Mouse (Mus musculus): ENCODE measurements around the gene Dtx4.

Gene Dtx4

DNA sequence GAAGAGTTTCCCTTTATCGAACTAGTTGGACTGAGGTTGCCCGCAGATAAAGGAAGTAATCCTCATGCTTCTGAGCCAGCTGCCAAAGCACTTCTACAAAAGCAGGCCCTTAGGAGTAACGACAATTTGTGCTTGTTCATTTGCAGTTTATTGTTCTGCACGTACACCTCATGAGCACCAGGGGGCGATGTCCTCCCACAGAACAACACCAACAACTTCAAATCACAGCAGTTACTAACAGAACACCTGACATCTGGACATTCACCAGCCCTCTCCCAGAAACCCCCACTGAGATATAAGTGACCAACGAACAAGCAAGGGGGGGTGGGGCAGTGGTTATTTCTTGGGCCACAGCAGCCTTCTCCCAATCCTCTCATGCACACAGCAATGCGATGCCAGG lies 35.0 kb downstream of the Dtx4 start:
- peak; percentile 51 to 53 for DNase-seq (ENCODE audit: low spot score in 2 of 2)

- DNase-seq (ENCODE audit: low spot score in 2 of 2): peak in 1 of 2 experiments; percentile 3
Observed at GRCm38 (mm10) chr19:12465530-12466144, 35.6 kb downstream of the Dtx4 start.

DNA sequence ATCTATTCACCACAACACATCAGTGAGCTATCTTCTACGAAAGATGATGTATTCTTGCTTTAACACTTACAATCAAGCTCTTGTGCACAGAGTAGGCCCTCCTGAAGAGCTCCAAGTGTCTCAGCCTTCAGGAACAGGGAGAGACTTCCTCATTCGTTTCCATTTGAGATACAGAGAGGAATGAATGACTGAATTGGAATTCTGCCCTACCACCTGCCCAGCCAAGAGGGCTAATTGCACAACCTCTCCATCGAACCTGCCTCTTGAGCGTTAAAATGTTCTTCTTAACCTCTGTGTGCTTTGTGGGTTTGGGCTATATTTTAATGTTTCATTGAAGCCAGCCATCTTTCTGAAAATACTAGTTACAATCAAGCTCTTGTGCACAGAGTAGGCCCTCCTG lies 36.6 kb downstream of the Dtx4 start:
- DNase-seq (ENCODE audit: low spot score in 2 of 2): no peak

DNA sequence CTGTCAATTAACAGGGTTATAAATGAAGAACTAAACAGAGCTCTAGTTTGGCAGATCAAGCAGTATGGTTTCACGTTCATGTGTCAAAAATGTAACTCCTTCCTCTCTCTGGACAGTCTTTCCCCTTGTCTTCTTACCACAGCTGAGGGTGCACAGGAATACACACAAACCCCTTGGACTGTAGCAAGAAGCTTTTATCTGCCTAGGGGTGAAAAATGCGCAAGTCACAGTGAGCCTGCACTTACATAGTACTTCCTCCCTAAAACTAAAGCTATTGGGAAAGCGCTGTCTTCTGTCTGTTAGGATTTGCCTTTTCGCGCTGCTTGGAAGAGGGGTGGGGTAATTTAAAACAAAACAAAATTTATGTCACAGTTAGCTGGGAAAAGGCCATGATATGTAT lies 37.1 kb downstream of the Dtx4 start:
- DNase-seq (ENCODE audit: low spot score in 2 of 2): no peak

- DNase-seq (ENCODE audit: low spot score in 2 of 2): no peak
Observed at GRCm38 (mm10) chr19:12463722-12464035, 37.6 kb downstream of the Dtx4 start.

DNA sequence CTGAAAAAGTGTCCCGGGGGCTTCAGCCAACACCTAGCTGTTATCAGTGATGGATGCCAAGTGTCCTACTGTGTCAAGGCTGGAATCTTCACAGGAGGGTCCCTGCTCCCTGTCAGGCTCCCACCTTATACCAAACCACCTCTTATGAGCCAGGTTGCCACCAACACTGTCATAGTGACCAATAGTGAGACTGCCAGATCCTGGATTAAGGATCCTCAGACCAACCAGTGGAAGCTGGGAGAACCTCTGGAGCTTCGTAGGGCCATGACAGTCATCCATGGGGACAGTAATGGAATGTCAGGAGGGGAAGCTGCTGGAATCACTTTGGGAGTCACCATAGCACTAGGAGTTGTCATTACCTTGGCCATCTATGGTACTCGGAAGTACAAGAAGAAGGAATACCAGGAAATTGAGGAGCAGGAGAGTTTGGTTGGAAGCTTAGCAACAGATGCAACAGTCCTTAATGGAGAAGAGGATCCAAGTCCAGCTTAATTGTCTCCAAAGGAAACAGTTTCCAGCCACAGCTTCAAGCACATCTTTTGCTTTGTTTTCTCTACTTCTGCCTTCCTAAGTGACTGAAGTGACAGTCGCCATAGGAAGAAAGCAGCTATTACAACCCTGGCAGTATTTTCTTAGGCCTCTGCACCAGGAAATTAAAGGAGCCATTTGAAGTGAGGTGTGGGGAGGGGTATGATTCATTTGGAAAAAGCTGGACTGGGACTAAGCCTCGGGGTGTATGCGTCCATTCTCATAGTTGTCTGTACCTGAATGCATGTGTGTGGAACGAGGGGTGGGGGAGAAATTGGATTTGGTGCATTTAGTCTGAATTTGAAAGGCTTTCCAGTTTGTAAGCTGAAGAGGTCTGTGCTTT lies 38.2 kb downstream of the Dtx4 start:
- no peak for DNase-seq (ENCODE audit: low spot score in 2 of 2)

- no peak for DNase-seq (ENCODE audit: low spot score in 2 of 2)
Observed at GRCm38 (mm10) chr19:12460282-12461249, 40.7 kb downstream of the Dtx4 start, which contains the start of gene Mpeg1. Gene Mpeg1 (plus strand): TSS chr19:12460779.

GRCm38 (mm10) chr19:12459516-12459915 lies 41.7 kb downstream of the Dtx4 start:
- no peak for DNase-seq (ENCODE audit: low spot score in 2 of 2)

GRCm38 (mm10) chr19:12457401-12458066 lies 43.7 kb downstream of the Dtx4 start:
- DNase-seq (ENCODE audit: low spot score in 2 of 2): no peak

- DNase-seq (ENCODE audit: low spot score in 2 of 2): no peak
Observed at GRCm38 (mm10) chr19:12445014-12445413, 56.2 kb downstream of the Dtx4 start.

GRCm38 (mm10) chr19:12442560-12442959 lies 58.7 kb downstream of the Dtx4 start:
- no peak for DNase-seq (ENCODE audit: low spot score in 2 of 2)

- no peak for DNase-seq (ENCODE audit: low spot score in 2 of 2)
Observed at GRCm38 (mm10) chr19:12440103-12440725, 61.0 kb downstream of the Dtx4 start.

DNA sequence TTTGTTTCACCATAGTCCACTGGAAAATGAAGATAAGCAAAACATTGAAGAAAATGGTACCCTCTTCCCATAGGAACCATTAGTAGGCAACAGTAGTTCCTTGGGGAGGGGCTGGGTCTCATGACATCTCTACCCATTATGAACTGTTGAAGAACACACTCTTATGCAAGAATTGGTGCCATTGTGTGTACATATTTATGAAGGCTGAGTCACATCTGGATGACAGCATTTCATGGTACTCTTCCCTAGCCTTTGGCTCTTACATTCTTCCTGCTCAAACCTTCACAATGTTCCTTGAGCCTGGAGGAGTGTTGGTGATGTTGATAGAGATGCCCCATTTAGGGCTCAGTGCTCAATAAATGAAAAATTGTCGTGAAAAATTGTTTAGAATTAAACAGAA lies 61.7 kb downstream of the Dtx4 start:
- DNase-seq (ENCODE audit: low spot score in 2 of 2): no peak

DNA sequence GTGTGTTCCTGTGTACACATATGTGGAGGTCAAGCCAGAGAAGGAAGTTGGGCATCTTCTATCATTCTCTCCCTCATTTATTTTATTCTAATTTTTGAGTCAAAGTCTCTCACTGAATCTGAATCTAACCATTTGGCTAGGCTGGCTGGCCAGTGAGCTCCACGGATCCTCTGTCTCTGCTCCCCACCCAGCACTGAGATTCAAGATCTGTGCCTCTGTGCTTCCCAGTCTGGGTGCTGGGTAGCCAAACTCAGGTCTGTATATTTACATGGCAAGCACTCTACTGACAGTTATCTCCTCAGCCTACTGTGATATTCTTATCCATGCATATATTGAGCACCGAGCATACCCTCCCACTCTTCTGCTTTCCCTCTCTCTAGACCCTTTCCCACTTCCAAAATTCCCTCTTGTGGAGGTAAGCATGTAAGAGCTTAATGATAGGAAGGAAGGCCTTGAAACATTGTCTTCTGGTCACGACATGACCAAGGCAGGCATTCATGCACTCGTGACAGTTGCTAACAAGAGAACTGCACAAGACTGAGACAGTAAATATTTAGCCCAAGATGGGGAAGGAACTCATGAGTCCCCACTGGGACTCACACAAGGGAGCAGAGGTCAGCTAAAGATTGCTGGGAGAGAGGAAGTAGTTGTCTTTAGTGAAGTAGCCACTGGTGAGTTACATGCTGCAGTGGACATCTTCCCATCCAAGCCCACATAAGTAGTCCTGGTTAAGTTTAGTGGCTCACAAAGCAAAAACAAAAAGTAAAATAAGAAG lies 65.3 kb downstream of the Dtx4 start:
- no peak for DNase-seq (ENCODE audit: low spot score in 2 of 2)

DNA sequence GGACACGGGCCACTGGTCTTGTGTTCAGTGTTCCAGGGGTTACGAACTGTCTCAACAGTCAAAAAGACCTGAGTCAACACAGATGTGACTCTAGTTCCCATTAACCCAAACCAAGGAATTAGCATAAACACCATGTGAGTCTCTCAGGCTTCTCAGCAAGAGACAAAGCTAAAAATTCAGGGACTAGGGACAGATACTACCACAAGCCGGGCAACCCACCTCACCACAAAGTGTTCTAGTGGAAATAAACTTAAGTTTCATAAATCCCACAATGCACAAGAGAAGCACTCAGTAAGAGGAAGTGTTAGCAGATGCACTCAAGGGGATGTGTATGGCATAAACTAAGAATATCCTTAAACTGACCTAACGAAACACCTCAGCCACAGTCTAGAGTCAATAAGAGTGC lies 66.2 kb downstream of the Dtx4 start:
- DNase-seq (ENCODE audit: low spot score in 2 of 2): no peak

DNA sequence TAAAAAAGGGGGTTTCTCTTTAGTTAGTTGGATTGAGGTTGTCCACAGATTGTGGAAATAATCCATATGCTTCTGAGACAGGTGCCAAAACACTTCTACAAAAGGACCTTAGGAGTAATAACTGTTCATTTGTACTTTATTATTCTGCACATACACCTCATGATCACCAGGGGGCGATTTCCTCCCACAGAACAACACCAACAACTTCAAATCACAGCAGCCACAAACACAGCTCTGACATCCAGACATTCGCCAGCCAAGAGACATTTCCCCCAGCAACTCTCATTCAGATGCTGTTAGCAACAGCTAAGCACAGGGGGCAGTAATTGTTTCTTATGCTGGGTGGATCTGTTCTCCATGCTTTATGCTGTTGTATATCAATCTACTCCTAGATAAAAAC lies 68.2 kb downstream of the Dtx4 start:
- DNase-seq (ENCODE audit: low spot score in 2 of 2): no peak

- no peak for DNase-seq (ENCODE audit: low spot score in 2 of 2)
Observed at GRCm38 (mm10) chr19:12427605-12428004, 73.6 kb downstream of the Dtx4 start, which contains the start of gene Pfpl. Gene Pfpl (plus strand): TSS chr19:12427905.

- DNase-seq (ENCODE audit: low spot score in 2 of 2): no peak
Observed at GRCm38 (mm10) chr19:12427101-12427500, 74.2 kb downstream of the Dtx4 start.

DNA sequence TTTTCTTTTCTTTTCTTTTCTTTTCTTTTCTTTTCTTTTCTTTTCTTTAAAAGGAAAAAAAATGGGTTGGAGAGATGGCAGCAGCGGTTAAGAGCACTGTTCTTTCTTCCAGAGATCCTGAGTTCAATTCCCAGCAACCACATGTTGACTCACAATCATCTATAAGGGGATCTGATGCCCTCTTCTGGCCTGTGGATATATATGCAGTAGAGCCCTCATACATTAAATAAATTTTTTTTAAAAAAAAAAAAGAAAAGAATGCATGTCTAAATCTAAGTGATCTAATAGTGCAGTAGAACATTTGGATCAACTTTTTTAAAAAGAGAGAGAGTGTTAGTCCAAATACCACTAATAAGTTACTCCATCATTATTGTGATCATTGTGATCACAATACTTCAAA lies 79.6 kb downstream of the Dtx4 start:
- DNase-seq (ENCODE audit: low spot score in 2 of 2): no peak

DNA sequence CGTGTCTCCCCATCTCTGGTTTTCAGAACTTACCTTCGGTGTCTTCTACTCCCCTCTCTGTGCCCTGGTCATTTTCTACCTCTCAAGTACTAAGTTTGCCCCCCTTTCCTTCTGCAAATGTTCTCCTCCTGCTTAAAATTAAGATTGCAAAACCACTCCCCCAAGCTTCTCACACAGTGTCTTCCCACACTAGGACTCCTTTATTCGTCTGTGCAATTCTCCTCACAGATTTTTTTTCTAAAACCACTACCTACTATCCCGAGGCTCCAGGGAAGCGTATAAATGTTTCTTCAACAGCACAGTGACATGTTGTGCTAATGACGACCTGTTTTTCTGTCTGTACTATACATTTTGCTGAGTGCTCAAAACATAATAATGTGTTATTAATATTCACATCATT lies 80.7 kb downstream of the Dtx4 start:
- no peak for DNase-seq (ENCODE audit: low spot score in 2 of 2)

Data from frontal cortex, postnatal 10 days (tissue).